Mouse (Mus musculus) CH12.LX (cell line): ENCODE results near the gene Il11ra1.
"Not testable (repeated sequence)": the region's sequence is repeated elsewhere in the genome, so short reads cannot be mapped to it uniquely, and the experiment has no call there.

ENCODE experiments used
- CTCF ChIP-seq, 2 experiments: IDR thresholded peaks in 1 of 2; conservative IDR thresholded peaks in 1 of 2; 2 replicates each; pipeline ENCODE4 v1.5.1; 2011 to 2012; ENCODE audit warnings: low read depth in 2 of 2, low read length in 2 of 2, improper control_type of control experiment in 1 of 2, inconsistent platforms in 1 of 2, mild to moderate bottlenecking in 1 of 2, moderate library complexity in 1 of 2
- ELF1 ChIP-seq: IDR thresholded peaks from 2 replicates; pipeline ENCODE4 v1.6.1; 2014; ENCODE audit warnings: low read depth, mild to moderate bottlenecking, inconsistent platforms, low read length, improper control_type of control experiment
- EP300 ChIP-seq: IDR thresholded peaks from 2 replicates; pipeline ENCODE4 v1.6.1; 2011; ENCODE audit warnings: low read length, improper control_type of control experiment
- KAT2A ChIP-seq: IDR thresholded peaks from 2 replicates; pipeline ENCODE4 v1.6.1; 2012; ENCODE audit warnings: low read length, improper control_type of control experiment, inconsistent platforms; ENCODE audit not compliant: insufficient replicate concordance
- MAFK ChIP-seq: IDR thresholded peaks from 2 replicates; pipeline ENCODE4 v1.6.1; 2011; ENCODE audit warnings: low read length, improper control_type of control experiment; ENCODE audit not compliant: insufficient replicate concordance
- MEF2A ChIP-seq: IDR thresholded peaks from 2 replicates; pipeline ENCODE4 v1.6.1; 2014; ENCODE audit warnings: low read depth, mild to moderate bottlenecking, inconsistent platforms, low read length, improper control_type of control experiment, borderline replicate concordance
- MYC ChIP-seq: IDR thresholded peaks from 2 replicates; pipeline ENCODE4 v1.6.1; 2011; ENCODE audit warnings: low read depth, mild to moderate bottlenecking, improper control_type of control experiment, low read length
- POLR2A ChIP-seq: IDR thresholded peaks from 2 replicates; pipeline ENCODE4 v1.6.1; 2011; ENCODE audit warnings: low read depth, mild to moderate bottlenecking, improper control_type of control experiment, low read length
- RAD21 ChIP-seq: IDR thresholded peaks from 2 replicates; pipeline ENCODE4 v1.6.1; 2011; ENCODE audit warnings: low read depth, mild to moderate bottlenecking, low read length, improper control_type of control experiment, moderate library complexity
- SMC3 ChIP-seq: IDR thresholded peaks from 2 replicates; pipeline ENCODE4 v1.6.1; 2011; ENCODE audit warnings: low read depth, low read length, improper control_type of control experiment
- USF1 ChIP-seq: IDR thresholded peaks from 2 replicates; pipeline ENCODE4 v1.6.1; 2014; ENCODE audit warnings: low read depth, mild to moderate bottlenecking, inconsistent platforms, low read length, improper control_type of control experiment
- USF2 ChIP-seq: conservative IDR thresholded peaks from 2 replicates; pipeline ENCODE4 v1.6.1; 2011; ENCODE audit warnings: low read depth, low read length, improper control_type of control experiment

DNA sequence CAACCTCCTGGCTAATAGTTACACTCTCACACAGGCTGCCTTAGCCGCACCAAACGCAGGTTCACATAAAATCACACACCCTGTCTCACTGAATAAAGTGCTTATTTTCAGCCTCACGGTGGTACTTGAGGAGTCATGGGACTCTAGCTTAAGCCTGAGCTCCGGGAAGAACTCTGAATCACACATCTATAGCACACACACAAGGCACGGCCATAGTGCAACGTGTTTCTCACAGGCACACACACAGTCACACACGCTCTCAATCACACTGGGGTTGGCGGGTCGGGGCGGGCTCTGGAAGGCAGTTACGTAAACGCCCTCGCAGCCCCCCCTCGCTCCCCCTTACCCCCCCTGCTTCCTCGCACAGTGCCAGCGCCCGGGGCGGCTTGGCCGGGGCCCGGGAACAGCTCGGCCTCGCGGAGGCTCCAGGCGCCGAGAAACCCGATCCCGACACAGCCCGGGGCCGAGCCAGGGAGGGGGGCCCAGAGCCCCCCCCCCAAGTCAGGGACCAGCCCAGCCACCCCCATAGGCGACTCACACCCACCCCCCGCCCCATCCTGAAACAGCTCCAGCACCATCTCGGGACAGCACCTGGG is 1.3 kb upstream of the Il11ra1 start:
- not testable (repeated sequence) for TF ChIP-seq POLR2A; CTCF (conservative IDR thresholded peaks at IDR 0.05 in 1 of 2, IDR thresholded peaks at IDR 0.05 in 1 of 2; ENCODE audit: low read depth in 2 of 2, low read length in 2 of 2); MEF2A; ELF1; KAT2A; USF2; USF1; RAD21; MAFK; SMC3; EP300; MYC
